Comparison of ENCODE assay signal across 19 mouse cellular contexts in genomic region chr9:120542241-120542640, GRCm38 (mm10). TPM values are rescaled to one million over a fixed set of nuclear protein-coding genes. Genes with fewer than 3 reads are reported as not detected.
DNase-seq lines count a peak whose midpoint lies in the region; ATAC-seq and TF ChIP-seq lines count a peak whose summit lies in the region.
"Had no signal": no experiment of that assay in that cellular context is flagged by ENCODE, and none has a peak within 500 bp of the region (broad histone marks: within the 10 kb centered on the region; RNA-seq: fewer than 3 reads in every experiment).

No protein-coding gene starts in this region.

- peaks cover 11% of the 10 kb centered on the region; the same call in 1 of the 2 replicates for H3K4me1 ChIP-seq in kidney, postnatal 0 days (replicated peaks; ENCODE audit: insufficient read depth, low read length)
- H3K4me1 ChIP-seq in embryonic facial prominence, embryonic 10.5 days: peaks cover 36% of the 10 kb centered on the region
- peaks cover 17% of the 10 kb centered on the region for H3K4me1 ChIP-seq in embryonic facial prominence, embryonic 14.5 days (ENCODE audit: control insufficient read depth, insufficient read depth, low read length)
- H3K4me1 ChIP-seq in stomach, embryonic 15.5 days: peaks cover 20% of the 10 kb centered on the region
- H3K4me1 ChIP-seq in heart, embryonic 10.5 days: peaks cover 17% of the 10 kb centered on the region

- no peak overlapping the region for H3K4me2 ChIP-seq in kidney, postnatal 0 days (ENCODE audit: low read length)
- H3K4me2 ChIP-seq in embryonic facial prominence, embryonic 14.5 days (ENCODE audit: low read depth, low read length): peak overlapping the region; percentile 30
- peak overlapping the region; percentile 19; the same call in 1 of the 2 replicates for H3K4me2 ChIP-seq in stomach, embryonic 15.5 days
- H3K4me2 ChIP-seq: forebrain, embryonic 15.5 days; limb, embryonic 15.5 days; liver, embryonic 15.5 days; midbrain, embryonic 13.5 days had no signal

- ATAC-seq in kidney, postnatal 0 days (replicated peaks; ENCODE audit: low FRiP score, low read depth): no peak
- peak; percentile 23; the same call in 1 of the 2 replicates for ATAC-seq in embryonic facial prominence, embryonic 14.5 days (ENCODE audit: low read depth)
- ATAC-seq in stomach, embryonic 15.5 days (ENCODE audit: insufficient read depth, low FRiP score, low read depth): no peak
- ATAC-seq: forebrain, embryonic 15.5 days; midbrain, embryonic 13.5 days had no signal

- H3K4me3 ChIP-seq in kidney, postnatal 0 days (replicated peaks; ENCODE audit: low read depth, low read length): no peak overlapping the region
- no peak overlapping the region for H3K4me3 ChIP-seq in embryonic facial prominence, embryonic 10.5 days
- H3K4me3 ChIP-seq in embryonic facial prominence, embryonic 14.5 days (ENCODE audit: low read depth, low read length): no peak overlapping the region
- H3K4me3 ChIP-seq in stomach, embryonic 15.5 days (replicated peaks): no peak overlapping the region
- H3K4me3 ChIP-seq in heart, embryonic 10.5 days: no peak overlapping the region
- H3K4me3 ChIP-seq: erythroblast, embryonic 14.5 days; forebrain, embryonic 15.5 days; limb, embryonic 15.5 days; liver, embryonic 15.5 days; midbrain, embryonic 13.5 days had no signal

- no peak overlapping the region for H3K27ac ChIP-seq in kidney, postnatal 0 days
- H3K27ac ChIP-seq in embryonic facial prominence, embryonic 10.5 days (replicated peaks): no peak overlapping the region; the same call in 1 of the 2 replicates
- H3K27ac ChIP-seq in embryonic facial prominence, embryonic 14.5 days (replicated peaks; ENCODE audit: low read depth, low read length): no peak overlapping the region
- H3K27ac ChIP-seq in stomach, embryonic 15.5 days: no peak overlapping the region; the same call in 1 of the 2 replicates
- H3K27ac ChIP-seq in heart, embryonic 10.5 days: no peak overlapping the region
- H3K27ac ChIP-seq: forebrain, embryonic 15.5 days; limb, embryonic 15.5 days; liver, embryonic 15.5 days; midbrain, embryonic 13.5 days had no signal

- H3K27me3 ChIP-seq in kidney, postnatal 0 days (ENCODE audit: insufficient read depth, low read length): no peaks in the 10 kb centered on the region
- H3K27me3 ChIP-seq in embryonic facial prominence, embryonic 10.5 days (replicated peaks; ENCODE audit: low read depth, poor library complexity, severe bottlenecking): peaks cover 48% of the 10 kb centered on the region
- H3K27me3 ChIP-seq in embryonic facial prominence, embryonic 14.5 days (replicated peaks; ENCODE audit: control insufficient read depth, insufficient read depth, low read length): peaks cover 14% of the 10 kb centered on the region; the same call in 1 of the 2 replicates
- H3K27me3 ChIP-seq in stomach, embryonic 15.5 days (replicated peaks): no peaks in the 10 kb centered on the region
- H3K27me3 ChIP-seq in heart, embryonic 10.5 days (ENCODE audit: insufficient read depth, poor library complexity, severe bottlenecking): peaks cover 64% of the 10 kb centered on the region

- no peak for TF ChIP-seq CTCF in kidney, postnatal 0 days (IDR thresholded peaks at IDR 0.05; ENCODE audit: low read depth)

- no peaks in the 10 kb centered on the region for H3K36me3 ChIP-seq in kidney, postnatal 0 days (ENCODE audit: insufficient read depth, low read length)
- H3K36me3 ChIP-seq in embryonic facial prominence, embryonic 10.5 days (replicated peaks): no peaks in the 10 kb centered on the region
- H3K36me3 ChIP-seq in embryonic facial prominence, embryonic 14.5 days (ENCODE audit: control insufficient read depth, insufficient read depth, low read length): no peaks in the 10 kb centered on the region
- H3K36me3 ChIP-seq in stomach, embryonic 15.5 days: no peaks in the 10 kb centered on the region
- no peaks in the 10 kb centered on the region for H3K36me3 ChIP-seq in heart, embryonic 10.5 days
- H3K36me3 ChIP-seq: forebrain, embryonic 15.5 days; limb, embryonic 15.5 days; liver, embryonic 15.5 days; midbrain, embryonic 13.5 days had no signal

- DNase-seq in kidney, postnatal 0 days (ENCODE audit: low spot score): peak; percentile 13
- DNase-seq in kidney, postnatal 36 days: no peak
- DNase-seq in embryonic facial prominence, embryonic 10.5 days (ENCODE audit: low spot score): peak; percentile 46
- DNase-seq in embryonic facial prominence, embryonic 14.5 days (ENCODE audit: low spot score): peak; percentile 50
- no peak for DNase-seq in spleen, postnatal 10 days (ENCODE audit: low spot score in 2 of 2)
- DNase-seq in heart, embryonic 10.5 days (ENCODE audit: low spot score): no peak
- DNase-seq: B cell, adult 2 months; cerebellum, adult 2 months; gastrocnemius, postnatal 25 days; kidney, adult 2 months; kidney, postnatal 14 days; thymus, postnatal 36 days had no signal

- 12% methylated on average over 6 of the region's 6 CpGs for WGBS in kidney, postnatal 0 days
- 11% methylated on average over 6 of the region's 6 CpGs for WGBS in embryonic facial prominence, embryonic 10.5 days
- WGBS in embryonic facial prominence, embryonic 14.5 days: under 1% methylated on average over 6 of the region's 6 CpGs
- 18% methylated on average over 6 of the region's 6 CpGs for whole genome bisulfite sequencing in stomach, embryonic 15.5 days
- 30% methylated on average over 6 of the region's 6 CpGs for WGBS in heart, embryonic 10.5 days

- no peaks in the 10 kb centered on the region for H3K9me3 ChIP-seq in kidney, postnatal 0 days (replicated peaks; ENCODE audit: low read length)
- no peaks in the 10 kb centered on the region for H3K9me3 ChIP-seq in embryonic facial prominence, embryonic 10.5 days
- no peaks in the 10 kb centered on the region for H3K9me3 ChIP-seq in embryonic facial prominence, embryonic 14.5 days (ENCODE audit: control insufficient read depth, low read length)
- no peaks in the 10 kb centered on the region for H3K9me3 ChIP-seq in stomach, embryonic 15.5 days
- H3K9me3 ChIP-seq in heart, embryonic 10.5 days: no peaks in the 10 kb centered on the region
- H3K9me3 ChIP-seq: forebrain, embryonic 15.5 days; limb, embryonic 15.5 days; liver, embryonic 15.5 days; midbrain, embryonic 13.5 days had no signal

- no peak overlapping the region for H3K9ac ChIP-seq in kidney, postnatal 0 days (ENCODE audit: low read depth, low read length)
- no peak overlapping the region for H3K9ac ChIP-seq in embryonic facial prominence, embryonic 14.5 days (ENCODE audit: low read depth, low read length)
- H3K9ac ChIP-seq in stomach, embryonic 15.5 days: no peak overlapping the region
- H3K9ac ChIP-seq: forebrain, embryonic 15.5 days; limb, embryonic 15.5 days; liver, embryonic 15.5 days; midbrain, embryonic 13.5 days had no signal

RNA-seq across cellular contexts. Expression of gene Entpd3, which starts 2.6 kb away (rescaled TPM):
- polyA plus RNA-seq in kidney, postnatal 0 days (2015; fragmentation: Nextera tagmentation; extraction: Ambion mirVana): 0.71 and 0.79 TPM in 2 replicates
- 0.55 and 0.56 TPM in 2 replicates for polyA plus RNA-seq in embryonic facial prominence, embryonic 10.5 days (2016; fragmentation: Nextera tagmentation; extraction: Ambion mirVana)
- polyA plus RNA-seq in embryonic facial prominence, embryonic 14.5 days (2014; fragmentation: Nextera tagmentation; extraction: Ambion mirVana): 6.9 and 10.0 TPM in 2 replicates
- polyA plus RNA-seq in stomach, embryonic 15.5 days (2015; fragmentation: Nextera tagmentation; extraction: Ambion mirVana): 5.5 and 5.7 TPM in 2 replicates
- polyA plus RNA-seq in heart, embryonic 10.5 days (2016; fragmentation: Nextera tagmentation; extraction: Ambion mirVana): 0.14 and 0.15 TPM in 2 replicates
- polyA plus RNA-seq: heart, postnatal 0 days; liver, embryonic 15.5 days had no signal

RNA-seq across cellular contexts. Expression of gene Rpl14, which starts 29.0 kb away (rescaled TPM):
- 911 and 953 TPM in 2 replicates for polyA plus RNA-seq in kidney, postnatal 0 days (2015; fragmentation: Nextera tagmentation; extraction: Ambion mirVana)
- 810 and 834 TPM in 2 replicates for polyA plus RNA-seq in embryonic facial prominence, embryonic 10.5 days (2016; fragmentation: Nextera tagmentation; extraction: Ambion mirVana)
- polyA plus RNA-seq in embryonic facial prominence, embryonic 14.5 days (2014; fragmentation: Nextera tagmentation; extraction: Ambion mirVana): 992 and 1,026 TPM in 2 replicates
- polyA plus RNA-seq in stomach, embryonic 15.5 days (2015; fragmentation: Nextera tagmentation; extraction: Ambion mirVana): 694 and 820 TPM in 2 replicates
- polyA plus RNA-seq in heart, embryonic 10.5 days (2016; fragmentation: Nextera tagmentation; extraction: Ambion mirVana): 536 and 638 TPM in 2 replicates

RNA-seq across cellular contexts. Expression of gene Eif1b, which starts 50.2 kb away (rescaled TPM):
- 161 and 177 TPM in 2 replicates for polyA plus RNA-seq in kidney, postnatal 0 days (2015; fragmentation: Nextera tagmentation; extraction: Ambion mirVana)
- polyA plus RNA-seq in embryonic facial prominence, embryonic 10.5 days (2016; fragmentation: Nextera tagmentation; extraction: Ambion mirVana): 202 and 220 TPM in 2 replicates
- polyA plus RNA-seq in embryonic facial prominence, embryonic 14.5 days (2014; fragmentation: Nextera tagmentation; extraction: Ambion mirVana): 160 and 166 TPM in 2 replicates
- 153 and 162 TPM in 2 replicates for polyA plus RNA-seq in stomach, embryonic 15.5 days (2015; fragmentation: Nextera tagmentation; extraction: Ambion mirVana)
- 136 and 146 TPM in 2 replicates for polyA plus RNA-seq in heart, embryonic 10.5 days (2016; fragmentation: Nextera tagmentation; extraction: Ambion mirVana)

Comparison
In these comparisons a context has a peak if more than half of its experiments do, and no peak if none do; other contexts are left out.
1. DNase-seq: peak in kidney, postnatal 0 days (single experiment), embryonic facial prominence, embryonic 10.5 days (single experiment) and embryonic facial prominence, embryonic 14.5 days (single experiment); none in kidney, postnatal 36 days (0 of 2), spleen, postnatal 10 days (0 of 2) and heart, embryonic 10.5 days (single experiment).